Mouse (Mus musculus): ENCODE results near the gene Vpreb1. TPM values are rescaled to one million over a fixed set of nuclear protein-coding genes. Genes with fewer than 3 reads are reported as not detected.
A peak's percentile ranks its signal among the peaks of the same experiment; 100 is the strongest.

Vpreb1 gene
- total RNA-seq (2021) = not detected

GRCm38 (mm10) chr16:16870617-16871331 is at the start of gene Vpreb1, which contains the start of gene Top3b:
Gene Vpreb1 (minus strand): TSS chr16:16870843.
Gene Top3b (plus strand): TSS chr16:16870736.
- intact Hi-C loops (cut with DNase I) = loop anchor here (10.0 kb wide), 1 partner anchor 566 kb away; the partner anchor contains the start of gene Yars2
- peak; percentile 91 to 94 for DNase-seq (ENCODE audit: extremely low spot score in 1 of 2, low spot score in 2 of 2)

DNA sequence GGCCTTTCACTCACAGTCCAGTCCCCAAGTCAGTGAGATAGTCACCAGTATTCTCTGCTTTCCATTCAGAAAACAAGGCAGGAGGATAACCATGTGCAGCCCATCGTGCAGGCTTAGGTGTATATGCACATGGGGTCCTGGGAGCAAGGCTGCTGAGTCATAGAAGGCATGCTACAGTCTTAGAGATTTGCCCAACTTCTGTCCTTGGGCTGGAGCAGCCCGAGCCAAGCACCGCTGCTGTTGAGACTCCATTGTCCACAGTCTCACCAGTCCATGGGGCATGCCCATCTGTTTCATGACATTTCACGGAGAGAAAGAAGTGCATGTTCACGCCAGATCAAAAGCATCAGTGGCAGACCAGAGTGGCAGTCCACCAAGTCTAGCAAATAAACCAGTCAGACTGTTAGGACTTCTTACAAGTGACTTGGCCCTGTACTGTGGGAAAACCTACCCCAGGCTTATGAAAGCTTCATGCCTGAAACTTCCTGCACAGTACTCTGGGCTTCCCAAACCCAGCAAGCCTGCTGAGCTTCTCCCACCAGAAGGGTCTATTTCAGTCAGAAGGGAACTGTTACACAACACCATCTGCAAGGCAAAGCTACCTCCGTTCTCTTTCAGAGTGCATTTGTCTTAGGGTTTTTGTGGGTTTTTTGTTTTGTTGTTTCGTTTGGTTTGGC is 47.9 kb upstream of the Vpreb1 start:
- DNase-seq (ENCODE audit: extremely low spot score in 1 of 2, low spot score in 2 of 2) = no peak
- intact Hi-C loops (cut with DNase I) = no loop called here

DNA sequence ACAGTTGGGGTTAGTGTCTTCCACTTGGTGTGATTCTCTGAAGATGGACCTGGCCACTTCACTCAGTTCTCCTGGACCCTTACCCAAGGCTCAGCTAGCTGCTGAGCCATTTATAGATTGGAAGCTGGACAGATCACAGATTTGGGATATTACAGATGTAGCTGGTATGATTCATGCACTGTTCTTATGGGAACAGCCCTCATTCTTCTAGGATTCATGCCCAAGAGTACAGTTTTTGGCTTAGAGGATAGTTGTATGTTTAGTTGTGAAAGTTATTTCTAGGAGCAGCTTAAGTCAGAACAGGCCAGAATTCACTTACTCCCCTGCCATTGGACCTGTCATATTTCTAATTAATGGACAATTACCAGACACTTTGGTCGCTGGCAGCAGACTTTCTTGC is 42.8 kb upstream of the Vpreb1 start:
- intact Hi-C loops (cut with DNase I) = no loop called here
- DNase-seq (ENCODE audit: extremely low spot score in 1 of 2, low spot score in 2 of 2) = no peak

GRCm38 (mm10) chr16:16911641-16912597 is 41.3 kb upstream of the Vpreb1 start:
- intact Hi-C loops (cut with DNase I) = no loop called here
- peak; percentile 64 to 87 for DNase-seq (ENCODE audit: extremely low spot score in 1 of 2, low spot score in 2 of 2)

DNA sequence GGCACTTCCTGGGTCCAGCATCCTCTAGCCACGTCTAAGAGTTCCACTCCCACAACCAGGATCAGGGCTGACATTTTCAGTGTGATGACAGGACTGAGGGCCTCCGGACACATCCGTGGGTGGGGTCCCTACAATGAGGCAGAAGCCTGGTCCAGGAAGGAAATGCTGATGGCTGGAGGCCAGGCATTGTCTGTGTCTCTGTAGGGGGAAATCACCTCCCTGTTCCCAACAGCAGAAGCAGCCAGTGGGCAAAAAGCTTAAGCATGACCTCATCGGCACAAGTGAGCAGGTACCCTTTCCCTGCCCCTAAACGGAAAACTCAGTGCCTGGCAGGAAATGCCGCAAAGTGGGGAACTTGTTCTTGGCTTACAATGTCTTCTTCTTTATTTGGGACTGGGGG is 37.2 kb upstream of the Vpreb1 start:
- DNase-seq (ENCODE audit: extremely low spot score in 1 of 2, low spot score in 2 of 2) = peak in 1 of 2 experiments; percentile 90
- intact Hi-C loops (cut with DNase I) = no loop called here

DNA sequence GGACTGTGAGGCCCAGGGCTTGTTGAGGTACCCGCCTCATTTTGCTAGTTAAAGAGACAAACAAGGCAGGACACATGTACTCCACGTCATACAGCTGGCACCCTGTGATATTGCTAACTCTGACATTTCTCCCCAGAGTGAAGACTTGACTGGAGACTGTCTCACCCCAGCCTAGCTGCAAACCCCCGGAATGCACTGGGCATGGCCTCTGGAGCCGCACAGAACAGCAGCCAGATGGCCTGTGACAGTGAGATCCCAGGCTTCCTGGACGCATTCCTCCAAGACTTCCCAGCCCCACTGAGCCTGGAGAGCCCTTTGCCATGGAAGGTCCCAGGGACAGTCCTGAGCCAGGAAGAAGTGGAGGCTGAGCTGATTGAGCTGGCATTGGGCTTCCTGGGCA is 32.5 kb upstream of the Vpreb1 start:
- DNase-seq (ENCODE audit: extremely low spot score in 1 of 2, low spot score in 2 of 2) = no peak
- intact Hi-C loops (cut with DNase I) = no loop called here

GRCm38 (mm10) chr16:16902329-16902728 is 31.7 kb upstream of the Vpreb1 start:
- intact Hi-C loops (cut with DNase I) = no loop called here
- no peak for DNase-seq (ENCODE audit: extremely low spot score in 1 of 2, low spot score in 2 of 2)

- no peak for DNase-seq (ENCODE audit: extremely low spot score in 1 of 2, low spot score in 2 of 2)
- intact Hi-C loops (cut with DNase I) = no loop called here
These were observed 26.5 kb upstream of the Vpreb1 start for GRCm38 (mm10) chr16:16897056-16897584.

DNA sequence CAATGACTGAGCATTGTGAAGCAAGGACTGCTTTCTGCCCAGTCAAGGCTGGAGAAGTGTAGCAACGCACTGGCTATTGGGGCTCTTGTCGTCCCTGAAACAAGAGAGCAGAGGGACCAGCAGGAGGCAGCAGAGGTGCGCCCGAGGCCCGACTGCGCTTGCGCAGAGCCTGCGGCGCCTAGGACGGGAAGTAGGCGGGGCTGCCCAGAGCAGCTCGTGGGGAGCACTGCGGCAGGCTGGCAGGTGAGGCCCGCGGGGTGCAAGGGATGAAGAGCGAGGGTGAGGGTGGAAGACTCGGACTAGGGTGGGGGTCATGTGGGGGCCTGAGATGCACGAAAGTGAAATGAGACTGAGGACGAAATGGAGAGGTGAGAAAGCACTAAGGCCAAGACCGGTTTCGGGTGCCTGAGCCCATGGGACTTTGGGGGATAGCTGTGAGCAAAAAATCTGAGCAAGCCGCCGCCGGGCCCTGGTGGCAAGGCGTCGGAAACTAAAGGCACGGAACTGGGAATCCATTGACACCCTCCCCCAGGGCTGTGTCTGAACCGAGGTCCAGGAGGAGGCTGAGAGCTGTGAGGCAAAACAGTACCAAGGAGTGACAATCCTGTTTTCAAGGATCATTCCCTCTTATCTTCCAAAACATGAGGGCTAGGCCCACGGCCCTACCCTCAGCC is 25.9 kb upstream of the Vpreb1 start, which contains the start of gene Ppm1f:
TSS of gene Ppm1f (plus strand) at position 88 of the 674 bp plus-strand sequence.
- DNase-seq (ENCODE audit: extremely low spot score in 1 of 2, low spot score in 2 of 2) = peak; percentile 91 to 94
- intact Hi-C loops (cut with DNase I) = no loop called here

- DNase-seq (ENCODE audit: extremely low spot score in 1 of 2, low spot score in 2 of 2) = no peak
These were observed 25.4 kb upstream of the Vpreb1 start for GRCm38 (mm10) chr16:16896015-16896381.

GRCm38 (mm10) chr16:16892366-16892765 is 21.7 kb upstream of the Vpreb1 start:
- intact Hi-C loops (cut with DNase I) = no loop called here
- no peak for DNase-seq (ENCODE audit: extremely low spot score in 1 of 2, low spot score in 2 of 2)

More at GRCm38 (mm10) chr16:16896015-16896381, 25.4 kb upstream of the Vpreb1 start:
- intact Hi-C loops (cut with DNase I) = no loop called here

DNA sequence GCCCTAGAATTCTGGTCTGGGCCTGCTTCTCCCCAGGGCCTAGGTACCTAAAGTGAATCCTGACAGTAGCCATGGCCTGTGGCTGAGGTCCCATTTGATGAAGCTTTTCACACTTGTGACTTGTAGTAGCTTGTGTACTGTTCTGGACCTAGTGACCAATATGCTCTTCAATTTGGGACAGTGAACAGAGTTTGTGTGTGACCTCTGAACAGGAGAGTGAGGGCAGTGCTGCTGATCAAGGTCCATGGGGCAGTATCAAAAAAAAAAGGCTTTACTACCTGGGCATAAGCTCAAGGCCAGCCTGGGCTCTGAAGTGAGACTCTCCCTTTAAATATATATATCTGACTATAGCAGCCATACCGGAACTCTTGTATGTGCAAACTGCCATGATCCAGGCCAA is 17.7 kb upstream of the Vpreb1 start:
- no peak for DNase-seq (ENCODE audit: extremely low spot score in 1 of 2, low spot score in 2 of 2)
- intact Hi-C loops (cut with DNase I) = no loop called here

DNA sequence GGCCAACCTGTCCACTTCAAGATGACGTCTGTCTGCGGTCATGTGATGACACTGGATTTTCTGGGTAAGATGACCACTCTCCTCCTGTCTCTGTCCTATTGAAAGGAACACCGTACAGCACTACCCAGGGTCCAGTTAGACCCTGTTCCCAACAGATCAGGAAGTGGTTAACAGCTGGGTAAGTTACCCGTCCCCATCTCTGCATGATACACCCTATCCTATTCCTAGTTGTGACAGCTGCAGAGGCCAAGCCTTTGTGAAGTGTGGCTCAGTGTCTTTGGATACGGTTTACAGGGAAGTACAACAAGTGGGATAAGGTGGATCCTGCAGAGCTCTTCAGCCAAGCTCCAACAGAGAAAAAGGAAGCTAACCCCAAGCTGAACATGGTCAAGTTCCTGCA is 8.4 kb upstream of the Vpreb1 start:
- no peak for DNase-seq (ENCODE audit: extremely low spot score in 1 of 2, low spot score in 2 of 2)
- intact Hi-C loops (cut with DNase I) = loop anchor here (10.0 kb wide), 1 partner anchor 574 kb away; the partner anchor contains the start of gene Yars2

GRCm38 (mm10) chr16:16870241-16870616 is 414 bp downstream of the Vpreb1 start:
- intact Hi-C loops (cut with DNase I) = loop anchor here (10.0 kb wide), 1 partner anchor 565 kb away; the partner anchor contains the start of gene Yars2

DNA sequence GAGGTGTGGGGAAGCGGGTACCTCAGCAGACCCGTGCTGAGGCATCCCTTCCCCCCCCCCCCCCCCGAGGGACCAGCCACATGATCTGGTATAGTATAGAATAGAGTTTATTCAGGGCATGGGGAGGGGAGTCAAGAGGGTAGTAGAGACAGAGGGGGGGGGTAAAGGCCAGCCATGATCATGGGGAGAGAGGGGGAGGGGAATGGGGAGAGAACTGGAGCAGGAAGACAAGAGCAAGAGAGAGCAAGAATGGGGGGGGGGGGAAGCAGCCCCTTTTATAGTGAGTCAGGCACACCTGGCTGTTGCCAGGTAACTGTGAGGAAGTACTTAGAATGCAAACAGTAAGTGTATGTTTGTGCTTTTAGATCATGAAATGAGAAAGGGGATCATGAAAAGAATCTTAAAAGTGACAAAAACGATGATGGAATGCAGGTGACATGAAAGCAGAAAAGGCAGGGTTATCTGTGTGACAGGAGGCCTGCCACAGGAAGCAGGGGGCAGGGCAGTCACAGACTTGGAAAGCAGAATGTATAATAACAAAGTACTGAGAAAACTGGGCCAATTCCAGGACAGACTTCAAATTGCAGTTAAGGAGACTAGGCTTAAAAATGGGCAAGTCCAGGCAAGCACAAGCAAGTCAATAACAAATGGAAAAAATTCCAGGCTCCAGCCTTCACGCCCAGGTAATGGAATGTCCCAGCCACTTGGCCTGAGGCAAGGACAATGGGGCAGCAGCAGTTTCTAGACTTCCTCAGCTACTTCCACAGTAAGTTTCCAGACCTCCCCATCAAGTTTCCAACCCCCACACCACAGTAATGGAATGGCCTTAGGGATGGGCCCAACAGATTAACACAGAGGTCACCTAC is 4.7 kb downstream of the Vpreb1 start:
- intact Hi-C loops (cut with DNase I) = no loop called here
- no peak for DNase-seq (ENCODE audit: extremely low spot score in 1 of 2, low spot score in 2 of 2)

More at GRCm38 (mm10) chr16:16870241-16870616, 414 bp downstream of the Vpreb1 start:
- no peak for DNase-seq (ENCODE audit: extremely low spot score in 1 of 2, low spot score in 2 of 2)

GRCm38 (mm10) chr16:16865217-16865616 is 5.4 kb downstream of the Vpreb1 start:
- DNase-seq (ENCODE audit: extremely low spot score in 1 of 2, low spot score in 2 of 2) = no peak
- intact Hi-C loops (cut with DNase I) = no loop called here

- intact Hi-C loops (cut with DNase I) = no loop called here
- DNase-seq (ENCODE audit: extremely low spot score in 1 of 2, low spot score in 2 of 2) = no peak
These were observed 6.7 kb downstream of the Vpreb1 start, which contains the start of gene Igll1 for GRCm38 (mm10) chr16:16863978-16864377. Gene Igll1 (minus strand): TSS chr16:16863985.
